Mouse (Mus musculus) bone marrow, adult 2 months (tissue): Measurements from ENCODE around the gene Pde4d.

ENCODE experiments used
- CTCF ChIP-seq: fragments of 200-500 bp; IDR thresholded peaks from 2 replicates; pipeline ENCODE4 v1.5.1; 2011; ENCODE audit warnings: low read length, control low read depth; ENCODE audit not compliant: control insufficient read depth, insufficient read depth
- POLR2A ChIP-seq: fragments of 200-500 bp; IDR thresholded peaks from 2 replicates; pipeline ENCODE4 v1.6.1; 2011; ENCODE audit warnings: low read depth, mild to moderate bottlenecking, control low read depth, low read length, borderline replicate concordance; ENCODE audit not compliant: control insufficient read depth

DNA sequence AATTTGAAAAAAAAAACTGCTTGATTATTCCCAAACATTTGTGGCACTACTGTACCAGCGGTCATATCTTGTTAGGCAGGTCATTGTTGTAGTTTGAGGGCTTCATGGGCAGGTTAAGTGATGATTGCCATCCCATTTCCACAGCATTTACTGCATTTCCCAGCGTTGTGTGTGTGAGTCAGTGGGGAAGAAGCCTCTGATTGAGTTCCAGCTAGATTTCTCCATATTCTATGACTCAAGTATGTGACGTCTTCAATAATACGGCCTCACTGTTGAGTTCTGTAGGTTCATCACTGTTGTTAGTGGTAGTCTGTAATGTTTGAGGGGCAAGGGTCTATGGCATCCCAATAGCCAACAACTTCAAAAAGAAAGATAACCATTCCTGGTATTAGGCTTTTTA, 255.7 kb downstream of the Pde4d start:
- TF ChIP-seq CTCF (no peak), POLR2A (no peak)
